Mouse (Mus musculus) stomach, embryonic 14.5 days (tissue): ENCODE measurements at regions not wholly inside any gene's neighbourhood (a gene's known extent, or its start where the extent isn't known, plus 50 kb on each side); places are given as distances from the start of the nearest gene placed in this dataset.
"Not testable (repeated sequence)": the region's sequence is repeated elsewhere in the genome, so short reads cannot be mapped to it uniquely, and the experiment has no call there.

Experiments
- ATAC-seq: fragments of 200-750 bp; cut with Nextera tagmentation; 2 replicates; pipeline ENCODE4 v1.8.0; 2017; ENCODE audit warnings: low read depth, moderate TSS enrichment; ENCODE audit not compliant: insufficient number of reproducible peaks, insufficient read depth, low FRiP score
- H3K27ac ChIP-seq: fragments of 300-500 bp; sonication (generic); 2 replicates; pipeline ENCODE4 v1.5.1; 2014; ENCODE audit warnings: mild to moderate bottlenecking, low read length, moderate library complexity, mixed read lengths
- H3K27me3 ChIP-seq: fragments of 300-500 bp; sonication (generic); 2 replicates; pipeline ENCODE4 v1.6.1; 2014; ENCODE audit warnings: low read length, control low read depth, mixed read lengths; ENCODE audit not compliant: control insufficient read depth, insufficient read depth
- H3K36me3 ChIP-seq: fragments of 300-500 bp; sonication (generic); 2 replicates; pipeline ENCODE4 v1.6.1; 2014; ENCODE audit warnings: mild to moderate bottlenecking, control low read depth, low read length, moderate library complexity, mixed read lengths; ENCODE audit not compliant: control insufficient read depth, insufficient read depth
- H3K4me1 ChIP-seq: fragments of 300-500 bp; sonication (generic); 2 replicates; pipeline ENCODE4 v1.6.1; 2014; ENCODE audit warnings: low read length, control low read depth, mixed read lengths; ENCODE audit not compliant: control insufficient read depth, insufficient read depth
- H3K4me2 ChIP-seq: fragments of 300-500 bp; sonication (generic); replicated peaks from 2 replicates; pipeline ENCODE4 v1.6.1; 2014; ENCODE audit warnings: low read depth, low read length, control low read depth
- H3K4me3 ChIP-seq: fragments of 300-500 bp; sonication (generic); 2 replicates; pipeline ENCODE4 v1.5.1; 2014; ENCODE audit warnings: low read depth, low read length, control low read depth
- H3K9ac ChIP-seq: fragments of 300-500 bp; sonication (generic); replicated peaks from 2 replicates; pipeline ENCODE4 v1.6.1; 2014; ENCODE audit warnings: low read depth, mild to moderate bottlenecking, control low read depth, low read length, moderate library complexity, mixed read lengths
- H3K9me3 ChIP-seq: fragments of 300-500 bp; sonication (generic); 2 replicates; pipeline ENCODE4 v1.6.1; 2016; ENCODE audit warnings: low read depth, low read length, control low read depth; ENCODE audit not compliant: control insufficient read depth
- WGBS: fragments of 180-500 bp; shearing (Covaris S2); extraction: QIAGEN DNeasy Blood & Tissue Kit; methylation state at CpG from one replicate; pipeline ENCODE4 v1.1.7; 2014; 5-methylcytosine and 5-hydroxymethylcytosine counted together

DNA sequence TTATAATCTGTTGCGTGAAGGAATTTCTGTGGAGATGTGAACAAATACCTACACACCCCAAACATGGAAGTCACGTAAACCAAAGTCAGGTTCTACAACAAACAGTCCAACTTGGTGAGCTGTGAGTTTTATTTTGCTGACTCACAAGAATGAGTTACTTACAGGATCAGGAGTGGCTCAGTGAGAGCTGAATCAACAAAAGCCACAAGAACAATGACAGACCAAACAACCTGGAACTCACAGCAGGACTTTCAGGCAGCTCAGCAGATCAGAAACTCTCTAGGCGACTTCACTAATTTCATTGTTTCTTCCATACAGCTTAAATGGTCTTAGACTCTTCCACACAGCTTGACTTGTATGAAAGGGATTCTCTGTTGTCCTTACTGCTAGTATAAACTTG is 254.4 kb upstream of the Lrrc4c start:
- Histone ChIP-seq H3K4me2 (no peak overlapping the region), H3K4me3 (no peak overlapping the region), H3K36me3 (no peaks in the 10 kb centered on the region), H3K9me3 (no peaks in the 10 kb centered on the region), H3K9ac (no peak overlapping the region), H3K27me3 (no peaks in the 10 kb centered on the region), H3K27ac (no peak overlapping the region), H3K4me1 (no peaks in the 10 kb centered on the region)
- 49% methylated on average over 3 of the region's 3 CpGs for WGBS
- ATAC-seq = 0 out of 2 replicates have a peak, but pooled peaks have one; percentile 23

DNA sequence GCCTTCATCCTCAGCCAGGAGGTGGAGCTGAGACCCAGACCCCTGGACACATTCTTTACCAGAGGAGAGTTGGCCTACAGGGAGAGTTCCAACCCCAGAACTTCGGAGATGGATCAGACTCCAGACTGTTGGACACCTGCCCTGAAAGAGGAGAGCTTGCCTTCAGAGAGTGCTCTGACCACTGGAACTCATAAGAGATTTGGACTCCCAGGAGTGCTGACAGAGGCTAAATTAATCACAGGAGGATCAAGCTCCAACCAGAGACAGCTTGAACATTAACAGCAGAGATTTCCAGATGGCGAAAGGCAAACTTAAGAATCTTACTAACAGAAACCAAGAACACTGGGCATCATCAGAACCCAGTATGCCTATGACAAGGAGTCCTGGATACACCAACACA is 209.5 kb upstream of the Lrrc4c start:
- H3K4me1 ChIP-seq, H3K36me3 ChIP-seq, H3K4me2 ChIP-seq, H3K9ac ChIP-seq, H3K27ac ChIP-seq, ATAC-seq, H3K27me3 ChIP-seq, H3K9me3 ChIP-seq, H3K4me3 ChIP-seq: not testable (repeated sequence)
- 86% methylated on average over 2 of the region's 2 CpGs for WGBS

DNA sequence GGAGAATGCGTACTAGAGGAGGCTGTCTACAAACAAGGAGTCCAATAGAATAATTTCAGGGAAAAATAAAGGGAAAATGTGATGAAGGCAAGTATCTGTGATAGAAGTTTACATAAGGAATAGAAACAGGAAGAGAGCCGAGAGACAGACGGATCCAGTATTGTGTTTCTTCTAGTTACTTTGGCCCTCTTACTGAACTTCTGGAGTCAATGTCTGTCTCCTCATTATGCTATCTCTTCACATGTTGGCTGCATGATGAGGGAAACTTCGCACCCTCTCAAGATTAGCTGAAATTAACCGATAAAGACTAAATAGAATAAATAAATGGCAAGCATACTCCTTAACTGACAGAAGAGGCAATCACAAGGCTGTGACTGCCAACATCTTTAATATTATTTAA is 197.9 kb upstream of the Lrrc4c start:
- no peak overlapping the region for H3K9ac ChIP-seq
- no peaks in the 10 kb centered on the region for H3K4me1 ChIP-seq
- H3K4me3 ChIP-seq = no peak overlapping the region
- no peaks in the 10 kb centered on the region for H3K27me3 ChIP-seq
- no peak overlapping the region for H3K4me2 ChIP-seq
- H3K36me3 ChIP-seq = no peaks in the 10 kb centered on the region
- ATAC-seq = no peak
- 87% methylated on average over 5 of the region's 5 CpGs for WGBS
- no peak overlapping the region for H3K27ac ChIP-seq
- no peaks in the 10 kb centered on the region for H3K9me3 ChIP-seq

DNA sequence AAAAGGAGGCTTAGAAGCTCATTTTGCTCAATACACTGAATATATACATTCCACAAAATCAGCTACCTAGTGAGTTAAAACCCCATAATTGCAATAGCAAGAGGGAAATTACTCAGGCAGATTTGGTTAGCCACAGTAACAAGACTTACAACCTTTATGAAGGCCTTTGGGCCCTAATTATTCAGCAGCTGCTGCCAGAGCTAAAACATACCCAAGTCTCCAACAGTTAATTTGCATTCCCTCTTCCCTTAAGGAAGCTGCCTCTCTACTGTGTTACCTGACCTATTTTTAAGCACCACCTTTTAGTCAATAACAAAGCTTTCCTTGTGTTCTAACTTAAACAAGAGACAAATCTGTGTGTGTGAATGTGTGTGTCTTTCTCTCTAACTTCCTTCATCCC is 179.4 kb upstream of the Lrrc4c start:
- Histone ChIP-seq H3K4me3 (no peak overlapping the region), H3K27me3 (no peaks in the 10 kb centered on the region), H3K9ac (no peak overlapping the region), H3K36me3 (no peaks in the 10 kb centered on the region), H3K27ac (no peak overlapping the region), H3K4me2 (no peak overlapping the region), H3K4me1 (no peaks in the 10 kb centered on the region), H3K9me3 (no peaks in the 10 kb centered on the region)
- no peak for ATAC-seq

DNA sequence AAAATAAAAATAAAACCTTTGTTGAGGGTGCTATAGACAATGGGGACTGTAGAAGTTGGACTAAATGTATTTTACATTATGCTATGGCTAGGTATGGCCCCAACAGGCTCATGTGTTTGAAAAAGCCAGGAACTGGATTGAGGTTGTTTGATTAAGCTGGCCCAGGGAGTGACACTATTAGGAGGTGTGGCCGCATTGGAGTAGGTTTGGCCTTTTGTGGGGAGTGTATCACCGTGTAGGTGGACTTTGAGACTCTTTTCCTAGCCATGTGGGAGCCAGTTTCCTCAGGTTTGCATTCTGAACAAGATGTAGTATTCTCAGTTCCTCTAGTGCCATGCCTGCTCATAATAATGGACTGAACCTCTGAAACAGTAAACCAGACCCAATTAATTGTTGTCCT is 162.7 kb upstream of the Lrrc4c start:
- no peak overlapping the region for H3K4me3 ChIP-seq
- H3K27me3 ChIP-seq = no peaks in the 10 kb centered on the region
- no peaks in the 10 kb centered on the region for H3K36me3 ChIP-seq
- no peak overlapping the region for H3K9ac ChIP-seq
- no peaks in the 10 kb centered on the region for H3K9me3 ChIP-seq
- no peak overlapping the region for H3K4me2 ChIP-seq
- no peaks in the 10 kb centered on the region for H3K4me1 ChIP-seq
- H3K27ac ChIP-seq = no peak overlapping the region
- 79% methylated on average over 2 of the region's 2 CpGs for WGBS
- no peak for ATAC-seq

DNA sequence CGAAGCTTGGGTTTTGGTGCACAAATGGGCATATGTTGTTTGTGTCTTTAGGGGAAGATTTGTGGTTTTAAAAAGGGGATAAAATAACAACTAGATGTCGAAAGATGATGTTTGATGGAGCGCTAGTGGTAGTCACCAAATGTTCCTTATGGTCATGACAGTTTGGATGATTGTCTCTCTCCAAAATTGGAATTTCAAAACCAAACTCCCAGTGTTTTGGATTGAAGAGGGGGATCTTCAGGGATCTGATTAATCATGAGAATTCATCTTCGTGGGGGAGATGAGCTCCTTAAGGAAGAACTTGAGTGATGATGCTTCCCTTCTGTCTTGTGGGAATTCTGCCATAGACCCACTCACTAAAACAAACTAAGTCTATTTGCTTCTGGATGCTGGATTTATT is 151.3 kb upstream of the Lrrc4c start:
- ATAC-seq = no peak
- H3K36me3 ChIP-seq = no peaks in the 10 kb centered on the region
- no peak overlapping the region for H3K9ac ChIP-seq
- H3K4me3 ChIP-seq = no peak overlapping the region
- no peak overlapping the region for H3K27ac ChIP-seq
- no peaks in the 10 kb centered on the region for H3K4me1 ChIP-seq
- WGBS = 80% methylated on average over 4 of the region's 4 CpGs
- H3K27me3 ChIP-seq = no peaks in the 10 kb centered on the region
- no peak overlapping the region for H3K4me2 ChIP-seq
- H3K9me3 ChIP-seq = no peaks in the 10 kb centered on the region
